Mouse (Mus musculus) MEL (cell line): ENCODE results near the gene Ntn3. TPM values are rescaled to one million over a fixed set of nuclear protein-coding genes. Genes with fewer than 3 reads are reported as not detected.

Source experiments
- DNase-seq: peaks from one replicate; pipeline ENCODE4 v3.0.0; 2011; ENCODE audit warnings: low read depth, low spot score
- H3K27ac ChIP-seq: 2 replicates; pipeline ENCODE4 v1.5.1; 2012; ENCODE audit warnings: low read depth, mild to moderate bottlenecking, control low read depth, low read length, moderate library complexity; ENCODE audit not compliant: control insufficient read depth
- H3K27me3 ChIP-seq, 2 experiments: fragments of 150-350 bp in 1 of 2; sonication (generic) in 1 of 2; 2 replicates each; pipeline ENCODE4 v1.6.1; 2012; ENCODE audit warnings: low read length in 2 of 2, mild to moderate bottlenecking in 2 of 2, improper control_type of control experiment in 1 of 2, moderate library complexity in 1 of 2; ENCODE audit not compliant: insufficient read depth in 2 of 2, control insufficient read depth in 1 of 2
- H3K36me3 ChIP-seq, 2 experiments: 2 replicates each; pipeline ENCODE4 v1.6.1; 2012 to 2014; ENCODE audit warnings: low read length in 2 of 2, improper control_type of control experiment in 1 of 2, inconsistent platforms in 1 of 2, mild to moderate bottlenecking in 1 of 2; ENCODE audit not compliant: insufficient read depth in 2 of 2, control insufficient read depth in 1 of 2
- H3K4me1 ChIP-seq, 2 experiments: fragments of 150-350 bp in 1 of 2; sonication (generic) in 1 of 2; 2 replicates each; pipeline ENCODE4 v1.6.1; 2012; ENCODE audit warnings: low read length in 2 of 2, improper control_type of control experiment in 1 of 2, mild to moderate bottlenecking in 1 of 2; ENCODE audit not compliant: insufficient read depth in 2 of 2, control insufficient read depth in 1 of 2
- H3K4me3 ChIP-seq, 2 experiments: fragments of 150-350 bp in 1 of 2; sonication (generic) in 1 of 2; 2 replicates each; pipeline ENCODE4 v1.5.1; 2012; ENCODE audit warnings: low read depth in 2 of 2, low read length in 2 of 2, mild to moderate bottlenecking in 2 of 2, moderate library complexity in 2 of 2, control low read depth in 1 of 2, improper control_type of control experiment in 1 of 2; ENCODE audit not compliant: control insufficient read depth in 1 of 2, insufficient read depth in 1 of 2
- H3K79me2 ChIP-seq: 2 replicates; pipeline ENCODE4 v1.6.1; 2012; ENCODE audit warnings: mild to moderate bottlenecking, low read length, moderate library complexity; ENCODE audit not compliant: control insufficient read depth, poor library complexity, insufficient read depth
- H3K9ac ChIP-seq: 2 replicates; pipeline ENCODE4 v1.6.1; 2012; ENCODE audit warnings: low read depth, mild to moderate bottlenecking, control low read depth, low read length, moderate library complexity; ENCODE audit not compliant: control insufficient read depth, poor library complexity, severe bottlenecking
- H3K9me3 ChIP-seq: fragments of 150-350 bp; sonication (generic); replicated peaks from 2 replicates; pipeline ENCODE4 v1.6.1; 2012; ENCODE audit warnings: mild to moderate bottlenecking, low read length, improper control_type of control experiment, moderate library complexity; ENCODE audit not compliant: insufficient read depth
- BHLHE40 ChIP-seq: IDR thresholded peaks from 2 replicates; pipeline ENCODE4 v1.6.1; 2012; ENCODE audit warnings: low read depth, mild to moderate bottlenecking, inconsistent platforms, low read length, improper control_type of control experiment, borderline replicate concordance
- CHD1 ChIP-seq: IDR thresholded peaks from 2 replicates; pipeline ENCODE4 v1.6.1; 2012; ENCODE audit warnings: low read depth, mild to moderate bottlenecking, inconsistent platforms, low read length, improper control_type of control experiment
- E2F4 ChIP-seq: IDR thresholded peaks from 2 replicates; pipeline ENCODE4 v1.6.1; 2011; ENCODE audit warnings: low read depth, low read length, improper control_type of control experiment, borderline replicate concordance
- EP300 ChIP-seq, 2 experiments: IDR thresholded peaks; 2 replicates each; pipeline ENCODE4 v1.6.1; 2011; ENCODE audit warnings: improper control_type of control experiment in 2 of 2, low read length in 2 of 2, low read depth in 1 of 2, mild to moderate bottlenecking in 1 of 2
- ETS1 ChIP-seq: IDR thresholded peaks from 2 replicates; pipeline ENCODE4 v1.6.1; 2012; ENCODE audit warnings: low read depth, mild to moderate bottlenecking, inconsistent platforms, low read length, improper control_type of control experiment, moderate library complexity
- GABPA ChIP-seq: IDR thresholded peaks from 2 replicates; pipeline ENCODE4 v1.6.1; 2012; ENCODE audit warnings: low read depth, mild to moderate bottlenecking, inconsistent platforms, low read length, improper control_type of control experiment, moderate library complexity
- HCFC1 ChIP-seq: IDR thresholded peaks from 2 replicates; pipeline ENCODE4 v1.6.1; 2012; ENCODE audit warnings: low read depth, mild to moderate bottlenecking, inconsistent platforms, low read length, improper control_type of control experiment, moderate library complexity
- JUND ChIP-seq: IDR thresholded peaks from 2 replicates; pipeline ENCODE4 v1.6.1; 2011; ENCODE audit warnings: low read depth, mild to moderate bottlenecking, improper control_type of control experiment, low read length
- KAT2A ChIP-seq: conservative IDR thresholded peaks from 2 replicates; pipeline ENCODE4 v1.6.1; 2012; ENCODE audit warnings: low read depth, low read length, improper control_type of control experiment, inconsistent platforms
- MAFK ChIP-seq: IDR thresholded peaks from 2 replicates; pipeline ENCODE4 v1.6.1; 2011; ENCODE audit warnings: low read depth, mild to moderate bottlenecking, low read length, improper control_type of control experiment, borderline replicate concordance
- MAX ChIP-seq: IDR thresholded peaks from 2 replicates; pipeline ENCODE4 v1.6.1; 2011; ENCODE audit warnings: low read length, improper control_type of control experiment
- MAZ ChIP-seq: IDR thresholded peaks from 2 replicates; pipeline ENCODE4 v1.6.1; 2012; ENCODE audit warnings: low read depth, mild to moderate bottlenecking, inconsistent platforms, low read length, improper control_type of control experiment
- MEF2A ChIP-seq: IDR thresholded peaks from 2 replicates; pipeline ENCODE4 v1.6.1; 2014; ENCODE audit warnings: low read depth, mild to moderate bottlenecking, inconsistent platforms, low read length, improper control_type of control experiment; ENCODE audit not compliant: poor library complexity, insufficient replicate concordance, severe bottlenecking; ENCODE audit errors: extremely low read depth
- MXI1 ChIP-seq: IDR thresholded peaks from 2 replicates; pipeline ENCODE4 v1.6.1; 2011; ENCODE audit warnings: mild to moderate bottlenecking, low read depth, low read length, improper control_type of control experiment
- MYB ChIP-seq: IDR thresholded peaks from 2 replicates; pipeline ENCODE4 v1.6.1; 2011; ENCODE audit warnings: mild to moderate bottlenecking, low read depth, low read length, improper control_type of control experiment
- MYC ChIP-seq: IDR thresholded peaks from 2 replicates; pipeline ENCODE4 v1.6.1; 2011; ENCODE audit warnings: low read depth, mild to moderate bottlenecking, low read length, improper control_type of control experiment, moderate library complexity
- NELFE ChIP-seq: IDR thresholded peaks from 2 replicates; pipeline ENCODE4 v1.6.1; 2011; ENCODE audit warnings: low read depth, low read length, improper control_type of control experiment
- NRF1 ChIP-seq: IDR thresholded peaks from 2 replicates; pipeline ENCODE4 v1.6.1; 2014; ENCODE audit warnings: low read depth, mild to moderate bottlenecking, inconsistent platforms, low read length, improper control_type of control experiment, moderate library complexity; ENCODE audit not compliant: poor library complexity, insufficient read depth, severe bottlenecking
- RAD21 ChIP-seq: IDR thresholded peaks from 2 replicates; pipeline ENCODE4 v1.6.1; 2011; ENCODE audit warnings: mild to moderate bottlenecking, low read depth, low read length, improper control_type of control experiment
- TBP ChIP-seq: IDR thresholded peaks from 2 replicates; pipeline ENCODE4 v1.8.0; 2011; ENCODE audit warnings: low read depth, low read length, improper control_type of control experiment
- UBTF ChIP-seq: IDR thresholded peaks from 2 replicates; pipeline ENCODE4 v1.6.1; 2012; ENCODE audit warnings: low read depth, mild to moderate bottlenecking, inconsistent platforms, low read length, improper control_type of control experiment, moderate library complexity, borderline replicate concordance; ENCODE audit not compliant: insufficient read depth
- USF1 ChIP-seq: IDR thresholded peaks from 2 replicates; pipeline ENCODE4 v1.6.1; 2014; ENCODE audit warnings: low read depth, mild to moderate bottlenecking, inconsistent platforms, low read length, improper control_type of control experiment, moderate library complexity
- USF2 ChIP-seq, 2 experiments: IDR thresholded peaks; 2 replicates each; pipeline ENCODE4 v1.6.1; 2011 to 2012; ENCODE audit warnings: improper control_type of control experiment in 2 of 2, low read length in 2 of 2, borderline replicate concordance in 1 of 2, inconsistent platforms in 1 of 2, low read depth in 1 of 2, mild to moderate bottlenecking in 1 of 2; ENCODE audit not compliant: insufficient read depth in 1 of 2
- ZC3H11A ChIP-seq: IDR thresholded peaks from 2 replicates; pipeline ENCODE4 v1.6.1; 2012; ENCODE audit warnings: low read depth, mild to moderate bottlenecking, inconsistent platforms, low read length, improper control_type of control experiment
- ZKSCAN1 ChIP-seq: IDR thresholded peaks from 2 replicates; pipeline ENCODE4 v1.6.1; 2012; ENCODE audit warnings: low read depth, mild to moderate bottlenecking, inconsistent platforms, low read length, improper control_type of control experiment, moderate library complexity
- polyA plus RNA-seq, 2 experiments: library from polyadenylated mRNA; stranded (reverse) in 1 of 2; unstranded in 1 of 2; fragments of >175 nt in 1 of 2; fragments of >200 nt in 1 of 2; gene quantifications; 2 replicates each; pipeline versions ENCODE4 v1.2.1 to v1.2.4; 2012; ENCODE audit warnings: low replicate concordance in 2 of 2, low read depth in 1 of 2; ENCODE audit not compliant: insufficient read length in 2 of 2, insufficient read depth in 1 of 2, missing spikeins in 1 of 2
- total RNA-seq: library from RNA; depleted of rRNA; stranded (reverse); fragments of 300-350 nt; gene quantifications from 2 replicates; pipeline ENCODE4 v1.2.3, GENCODE M21; 2012

Gene Ntn3
- total and polyA plus RNA-seq, 3 experiments: 2.5 to 2.7 TPM; not detected in 1

DNA sequence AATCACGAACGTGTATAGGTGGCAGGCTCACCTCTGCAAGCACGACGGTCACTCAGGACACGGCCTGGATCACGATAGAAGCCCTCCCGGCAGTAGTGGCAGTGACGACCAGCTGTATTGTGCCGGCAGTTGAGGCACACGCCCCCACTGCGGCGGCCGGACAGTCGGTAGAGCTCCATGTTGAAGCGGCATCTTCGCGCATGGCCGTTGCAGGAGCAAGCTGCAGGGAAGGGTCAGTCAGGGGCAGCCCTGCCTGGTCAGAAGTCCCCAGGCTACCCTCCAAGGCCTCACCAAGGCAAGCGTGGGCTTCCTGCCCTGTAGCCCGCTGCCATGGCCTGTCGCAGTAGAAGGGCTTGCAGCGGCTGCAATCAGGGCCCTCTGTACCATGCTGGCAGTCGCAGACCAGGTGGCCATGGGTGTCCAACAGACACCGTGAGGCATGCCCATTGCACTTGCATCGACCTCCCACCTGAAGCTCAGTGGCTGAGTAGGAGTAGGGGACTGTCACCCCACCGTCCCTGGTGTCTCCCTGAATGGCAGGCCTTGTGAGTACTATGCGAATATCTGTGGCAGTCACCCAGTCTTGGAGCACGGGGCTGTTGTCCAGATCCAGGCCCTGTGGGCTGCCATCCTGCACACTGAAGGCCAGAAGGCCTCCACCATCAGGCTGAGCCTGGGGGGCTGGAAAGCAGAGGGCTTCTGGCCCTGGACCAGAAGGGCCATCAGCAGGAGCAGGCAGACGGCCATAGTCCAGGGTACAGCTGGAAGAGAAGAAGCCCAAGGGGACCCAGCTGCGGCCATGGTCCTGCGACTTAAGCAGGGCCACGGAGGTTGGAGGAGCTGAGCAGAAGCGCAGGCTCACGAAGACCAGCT lies 1.3 kb downstream of the Ntn3 start:
- DNase-seq: no peak
- no peak for TF ChIP-seq GABPA
- TF ChIP-seq MAFK: no peak
- TF ChIP-seq TBP: no peak
- Histone ChIP-seq H3K9ac (peak overlapping the region; percentile 93), H3K9me3 (no peaks in the 10 kb centered on the region), H3K27ac (peak overlapping the region; percentile 56), H3K79me2 (peaks cover 31% of the 10 kb centered on the region), H3K27me3 (no peaks in the 10 kb centered on the region), H3K4me3 (peak overlapping the region; percentile 49 to 63), H3K4me1 (peaks cover 6 to 38% of the 10 kb centered on the region in 2 experiments), H3K36me3 (peaks cover 0 to 26% of the 10 kb centered on the region in 2 experiments; a peak in 2 of 4 replicates)

DNA sequence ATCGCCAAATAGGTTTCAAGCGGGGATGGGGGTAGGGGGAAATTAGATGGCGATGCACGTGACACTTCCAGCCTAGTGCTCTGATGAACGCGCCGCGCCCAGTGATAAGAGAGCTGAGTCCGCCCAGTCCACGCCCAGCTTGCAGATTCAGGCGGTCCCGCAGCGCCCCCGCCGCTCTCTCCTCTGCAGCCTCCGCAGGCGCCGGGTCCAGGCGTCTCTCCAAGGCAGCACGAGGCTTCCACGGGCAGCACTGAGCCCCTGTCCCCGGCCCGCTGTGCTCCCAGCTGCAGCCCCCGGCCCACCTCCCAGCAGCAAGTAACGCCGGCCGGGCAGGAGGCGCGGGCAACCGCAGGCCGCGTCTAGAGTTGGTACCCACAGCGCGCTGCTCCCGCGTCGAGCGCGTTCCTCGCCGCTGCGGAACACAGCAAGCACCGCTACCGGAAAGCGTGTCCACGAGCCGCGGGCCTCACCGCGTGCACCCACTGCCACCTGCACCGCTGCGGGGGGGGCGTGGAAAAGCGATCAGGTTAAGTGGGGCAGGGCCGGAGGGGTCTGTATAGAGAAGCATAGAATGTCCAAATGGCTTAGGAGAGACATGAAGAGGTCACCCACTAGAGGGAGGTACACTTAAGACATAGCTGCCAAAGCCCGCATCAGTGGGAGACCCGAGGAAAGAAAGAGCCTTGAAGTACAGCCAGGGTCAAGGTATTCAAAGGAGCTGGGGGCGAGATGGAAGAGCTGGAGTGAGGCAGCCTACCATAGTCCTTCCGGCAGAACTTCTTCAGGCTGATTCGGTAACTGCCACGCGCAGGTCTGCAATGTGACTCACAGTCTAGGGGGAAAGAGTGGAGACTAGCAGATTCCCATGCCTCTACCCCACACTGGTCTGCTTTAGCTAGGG lies 2.6 kb downstream of the Ntn3 start:
- H3K9ac ChIP-seq: peak overlapping the region; percentile 93
- peak overlapping the region; percentile 63 to 73 for H3K4me3 ChIP-seq
- peaks cover 40% of the 10 kb centered on the region for H3K79me2 ChIP-seq
- DNase-seq: peak; percentile 94
- H3K27ac ChIP-seq: peak overlapping the region; percentile 94
- no peaks in the 10 kb centered on the region for H3K27me3 ChIP-seq
- H3K9me3 ChIP-seq: no peaks in the 10 kb centered on the region
- peaks cover 9 to 50% of the 10 kb centered on the region in 2 experiments for H3K4me1 ChIP-seq
- H3K36me3 ChIP-seq: peaks cover 0 to 36% of the 10 kb centered on the region in 2 experiments; a peak in 3 of 4 replicates
- peak; percentile 65 for TF ChIP-seq ETS1
- TF ChIP-seq NRF1: peak; percentile 32; the same call in 1 of the 2 replicates
- TF ChIP-seq HCFC1: no peak
- TF ChIP-seq MAZ: no peak
- TF ChIP-seq JUND: no peak
- peak; percentile 83 for TF ChIP-seq MAX
- TF ChIP-seq USF1: peak; percentile 87
- 0 out of 2 replicates have a peak, but pooled peaks have one; percentile 53 for TF ChIP-seq MYC
- peak; percentile 40 for TF ChIP-seq MXI1
- no peak for TF ChIP-seq GABPA
- peak; percentile 60 for TF ChIP-seq TBP
- no peak for TF ChIP-seq RAD21
- no peak for TF ChIP-seq ZKSCAN1
- peak; percentile 91 for TF ChIP-seq NELFE
- no peak for TF ChIP-seq MYB
- TF ChIP-seq CHD1: peak; percentile 65; the same call in 1 of the 2 replicates
- peak; percentile 100 for TF ChIP-seq BHLHE40
- peak in 1 of 2 experiments; percentile 28; a peak in 1 of 4 replicates for TF ChIP-seq EP300 (IDR thresholded peaks at IDR 0.05; ENCODE audit: low read depth in 1 of 2, low read length in 2 of 2)
- no peak for TF ChIP-seq MEF2A
- 0 out of 4 replicates have a peak, but pooled peaks of 1 of the 2 experiments have one; percentile 24 for TF ChIP-seq USF2 (IDR thresholded peaks at IDR 0.05; ENCODE audit: borderline replicate concordance in 1 of 2, insufficient read depth in 1 of 2, low read depth in 1 of 2, low read length in 2 of 2)
- TF ChIP-seq KAT2A: no peak
- no peak for TF ChIP-seq ZC3H11A
- TF ChIP-seq UBTF: no peak
- 0 out of 2 replicates have a peak, but pooled peaks have one; percentile 41 for TF ChIP-seq E2F4
